Mouse (Mus musculus) CD4-positive, CD25-positive, alpha-beta regulatory T cell, adult 2 months (primary cell): ENCODE results near the gene Rela.

Experiments used
- DNase-seq: peaks from one replicate; pipeline ENCODE4 v3.0.0-alpha.2; 2012; ENCODE audit warnings: low read depth, low spot score

Gene Rela

GRCm38 (mm10) chr19:5637069-5638047 is at the start of gene Rela:
Gene Rela, plus strand, starts transcription at chr19:5637483.
- peak; percentile 92 for DNase-seq

GRCm38 (mm10) chr19:5589159-5589558 is 48.1 kb upstream of the Rela start:
- DNase-seq, result no peak

- DNase-seq, result no peak
Observed at GRCm38 (mm10) chr19:5591888-5592287, 45.4 kb upstream of the Rela start.

- DNase-seq, result no peak
Observed at GRCm38 (mm10) chr19:5599224-5599623, 38.1 kb upstream of the Rela start.

GRCm38 (mm10) chr19:5601752-5602541 is 35.3 kb upstream of the Rela start, which contains the start of gene Rnaseh2c:
Gene Rnaseh2c, plus strand, starts transcription at chr19:5601873.
- DNase-seq, result peak; percentile 91

GRCm38 (mm10) chr19:5603664-5604063 is 33.6 kb upstream of the Rela start:
- no peak for DNase-seq

- DNase-seq, result no peak
Observed at GRCm38 (mm10) chr19:5605126-5605525, 32.2 kb upstream of the Rela start.

- no peak for DNase-seq
Observed at GRCm38 (mm10) chr19:5606196-5606595, 31.1 kb upstream of the Rela start.

GRCm38 (mm10) chr19:5607705-5608410 is 29.4 kb upstream of the Rela start:
- DNase-seq, result no peak

- peak; percentile 18 for DNase-seq
Observed at GRCm38 (mm10) chr19:5608707-5609106, 28.6 kb upstream of the Rela start.

- no peak for DNase-seq
Observed at GRCm38 (mm10) chr19:5609171-5609546, 28.1 kb upstream of the Rela start.

- peak; percentile 93 for DNase-seq
Observed at GRCm38 (mm10) chr19:5609547-5610404, 27.5 kb upstream of the Rela start, which contains the start of gene Kat5. Gene Kat5, minus strand, starts transcription at chr19:5610237.

- no peak for DNase-seq
Observed at GRCm38 (mm10) chr19:5611973-5612372, 25.3 kb upstream of the Rela start.

- no peak for DNase-seq
Observed at GRCm38 (mm10) chr19:5612762-5613411, 24.4 kb upstream of the Rela start.

- DNase-seq, result no peak
Observed at GRCm38 (mm10) chr19:5614953-5615352, 22.3 kb upstream of the Rela start.

GRCm38 (mm10) chr19:5620007-5620406 is 17.3 kb upstream of the Rela start:
- no peak for DNase-seq

- DNase-seq, result no peak
Observed at GRCm38 (mm10) chr19:5621884-5622283, 15.4 kb upstream of the Rela start.

- DNase-seq, result no peak
Observed at GRCm38 (mm10) chr19:5625311-5625710, 12.0 kb upstream of the Rela start.

- no peak for DNase-seq
Observed at GRCm38 (mm10) chr19:5629907-5630306, 7.4 kb upstream of the Rela start.

GRCm38 (mm10) chr19:5632120-5632519 is 5.2 kb upstream of the Rela start:
- DNase-seq, result no peak
